Mouse (Mus musculus) cerebellum, adult 8-10 months (tissue): ENCODE results near the gene Ccdc88b.

Experiments
- DNase-seq: peaks from one replicate; pipeline ENCODE4 v3.0.0; 2022

Ccdc88b gene

GRCm38 (mm10) chr19:6825384-6825783 lies 32.6 kb downstream of the Ccdc88b start:
- DNase-seq = no peak

GRCm38 (mm10) chr19:6820538-6821195 lies 37.3 kb downstream of the Ccdc88b start:
- no peak for DNase-seq

GRCm38 (mm10) chr19:6819143-6819827 lies 38.7 kb downstream of the Ccdc88b start:
- DNase-seq = no peak

GRCm38 (mm10) chr19:6814958-6815357 lies 43.1 kb downstream of the Ccdc88b start:
- DNase-seq = no peak

- DNase-seq = no peak
Measured at GRCm38 (mm10) chr19:6814366-6814765, 43.6 kb downstream of the Ccdc88b start.
